Mouse (Mus musculus): ENCODE results near the gene Ifi206. TPM values are rescaled to one million over a fixed set of nuclear protein-coding genes. Genes with fewer than 3 reads are reported as not detected.
A peak's percentile ranks its signal among the peaks of the same experiment; 100 is the strongest.

The Ifi206 gene
- polyA plus RNA-seq, 1 experiment from 2014 or later, result 0.31 TPM

DNA sequence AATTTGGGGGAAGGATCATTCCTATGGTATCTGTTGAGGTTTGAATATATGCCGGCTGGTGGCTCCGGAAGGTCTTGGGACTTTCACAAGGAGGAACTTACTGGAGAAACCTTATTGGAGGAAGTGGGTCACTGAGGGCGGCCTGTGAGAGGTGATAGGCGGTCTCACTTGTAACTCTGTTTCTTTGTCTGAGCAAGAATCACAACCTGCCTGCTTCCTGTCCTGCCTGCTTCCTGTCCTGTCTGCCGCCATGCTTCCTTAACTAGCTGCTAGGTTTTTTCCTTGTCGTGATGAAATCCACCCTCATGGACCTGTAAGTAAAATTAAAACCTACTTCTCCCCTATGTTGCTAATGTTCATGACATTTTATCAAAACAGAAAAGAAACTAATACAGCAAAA, 70.5 kb downstream of the Ifi206 start:
- H3K27ac ChIP-seq (ENCODE audit: low read length), result no peak overlapping the region
- 65% methylated on average over 6 of the region's 6 CpGs for WGBS

DNA sequence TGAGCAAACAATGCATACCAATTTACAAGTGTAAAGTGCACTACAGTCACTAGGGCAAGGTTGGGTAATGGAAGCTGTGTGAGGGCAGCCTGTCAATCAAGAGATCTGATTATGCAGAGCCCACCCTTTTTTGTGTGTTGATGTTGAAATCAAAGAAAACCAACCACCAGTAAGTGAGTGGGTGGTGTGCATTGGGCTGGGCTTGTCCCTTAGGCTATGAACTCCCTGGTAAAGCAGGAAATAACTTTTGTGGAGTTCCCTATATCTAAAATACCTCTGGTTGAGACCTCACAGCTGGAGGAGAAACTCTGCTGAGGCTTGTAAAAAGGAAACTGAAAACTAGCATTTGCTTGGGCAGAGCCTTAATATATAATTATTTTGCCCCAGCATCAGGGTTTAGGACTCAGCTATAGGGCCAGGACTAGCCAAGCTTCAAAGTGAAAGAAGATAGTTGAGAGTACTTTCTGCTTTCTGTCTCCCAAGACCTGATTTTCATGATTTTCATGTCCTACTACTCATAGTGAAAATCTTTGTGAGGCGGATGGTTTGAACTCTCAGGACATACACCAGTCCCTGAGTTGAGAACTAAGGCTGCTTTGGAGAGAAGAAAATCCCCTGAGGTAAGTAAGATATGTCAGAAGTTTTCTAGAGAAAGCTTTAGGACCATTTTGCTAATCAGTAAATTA, 71.8 kb downstream of the Ifi206 start:
- Histone ChIP-seq H3K9ac (replicated peaks; ENCODE audit: low read length) (no peak overlapping the region), H3K4me1 (ENCODE audit: insufficient read depth, low read length) (no peaks in the 10 kb centered on the region), H3K27me3 (ENCODE audit: insufficient read depth, low read length) (no peaks in the 10 kb centered on the region), H3K27ac (ENCODE audit: low read length) (peak overlapping the region; percentile 20; the same call in 1 of the 2 replicates), H3K36me3 (ENCODE audit: insufficient read depth, low read length) (no peaks in the 10 kb centered on the region), H3K4me3 (ENCODE audit: low read length) (no peak overlapping the region), H3K9me3 (ENCODE audit: low read length) (no peaks in the 10 kb centered on the region), H3K4me2 (replicated peaks; ENCODE audit: low read depth, low read length) (no peak overlapping the region)
- 85% methylated on average over 1 of the region's 1 CpGs for WGBS
- peak; percentile 65; the same call in 1 of the 2 replicates for ATAC-seq (ENCODE audit: low FRiP score, low TSS enrichment)

More for the DNA sequence above, 70.5 kb downstream of the Ifi206 start:
- Histone ChIP-seq H3K4me2 (replicated peaks; ENCODE audit: low read depth, low read length) (no peak overlapping the region), H3K4me3 (ENCODE audit: low read length) (no peak overlapping the region), H3K9ac (replicated peaks; ENCODE audit: low read length) (no peak overlapping the region), H3K4me1 (ENCODE audit: insufficient read depth, low read length) (no peaks in the 10 kb centered on the region), H3K9me3 (ENCODE audit: low read length) (no peaks in the 10 kb centered on the region), H3K27me3 (ENCODE audit: insufficient read depth, low read length) (no peaks in the 10 kb centered on the region), H3K36me3 (ENCODE audit: insufficient read depth, low read length) (no peaks in the 10 kb centered on the region)
- no peak for ATAC-seq (ENCODE audit: low FRiP score, low TSS enrichment)

GRCm38 (mm10) chr1:173418516-173418915, 72.3 kb downstream of the Ifi206 start:
- 77% methylated on average over 3 of the region's 3 CpGs for WGBS
- Histone ChIP-seq H3K27me3 (ENCODE audit: insufficient read depth, low read length) (no peaks in the 10 kb centered on the region), H3K36me3 (ENCODE audit: insufficient read depth, low read length) (no peaks in the 10 kb centered on the region), H3K4me2 (replicated peaks; ENCODE audit: low read depth, low read length) (no peak overlapping the region), H3K4me1 (ENCODE audit: insufficient read depth, low read length) (no peaks in the 10 kb centered on the region), H3K27ac (ENCODE audit: low read length) (no peak overlapping the region), H3K4me3 (ENCODE audit: low read length) (no peak overlapping the region), H3K9ac (replicated peaks; ENCODE audit: low read length) (no peak overlapping the region), H3K9me3 (ENCODE audit: low read length) (no peaks in the 10 kb centered on the region)
- peak; percentile 9; the same call in 1 of the 2 replicates for ATAC-seq (ENCODE audit: low FRiP score, low TSS enrichment)

Small RNAs within 50 kb of the gene (microRNA-seq; reads per million reads assigned to microRNA genes)
- gene Gm44481, result not detected

Other genes starting within 250 kb of the Ifi206 start
- not detected in 2 replicates for gene Olfr418, start 225.0 kb downstream of the Ifi206 start, polyA plus RNA-seq (2015; fragmentation: Nextera tagmentation; extraction: Ambion mirVana)
- not detected in 2 replicates for gene Mptx2, start 213.3 kb downstream of the Ifi206 start, polyA plus RNA-seq (2015; fragmentation: Nextera tagmentation; extraction: Ambion mirVana)
- gene Ackr1, start 157.3 kb downstream of the Ifi206 start, polyA plus RNA-seq (2015; fragmentation: Nextera tagmentation; extraction: Ambion mirVana), result 0.45 and 0.75 TPM in 2 replicates
- 2.3 and 3.5 TPM in 2 replicates for gene Aim2, start 140.2 kb downstream of the Ifi206 start, polyA plus RNA-seq (2015; fragmentation: Nextera tagmentation; extraction: Ambion mirVana)
- 1.1 and 1.4 TPM in 2 replicates for gene Cadm3, start 123.3 kb downstream of the Ifi206 start, polyA plus RNA-seq (2015; fragmentation: Nextera tagmentation; extraction: Ambion mirVana)
- not detected in 2 replicates for gene Ifi214, start 44.9 kb upstream of the Ifi206 start, polyA plus RNA-seq (2015; fragmentation: Nextera tagmentation; extraction: Ambion mirVana)
- gene Ifi213, start 108.2 kb upstream of the Ifi206 start, polyA plus RNA-seq (2015; fragmentation: Nextera tagmentation; extraction: Ambion mirVana), result 0.26 TPM in 1 of 2 replicates, not detected in the other
- 0.32 and 0.36 TPM in 2 replicates for gene Ifi209, start 139.9 kb upstream of the Ifi206 start, polyA plus RNA-seq (2015; fragmentation: Nextera tagmentation; extraction: Ambion mirVana)
- gene Ifi208, start 182.6 kb upstream of the Ifi206 start, polyA plus RNA-seq (2015; fragmentation: Nextera tagmentation; extraction: Ambion mirVana), result 0.08 TPM in 1 of 2 replicates, not detected in the other

All from kidney, embryonic 16.5 days (tissue).